Mouse (Mus musculus): ENCODE data around the gene Cpox. TPM values are rescaled to one million over a fixed set of nuclear protein-coding genes. Genes with fewer than 3 reads are reported as not detected.

The Cpox gene
- total and polyA plus RNA-seq, 3 experiments = 70.3 to 77.2 (median 75.6) TPM

GRCm38 (mm10) chr16:58637448-58637847 is 32.6 kb upstream of the Cpox start:
- no peaks in the 10 kb centered on the region for H3K36me3 ChIP-seq (replicated peaks in 1 of 2; ENCODE audit: control insufficient read depth in 1 of 2, insufficient read depth in 1 of 2, low read length in 1 of 2)
- H3K9me3 ChIP-seq (replicated peaks; ENCODE audit: low read length) = no peaks in the 10 kb centered on the region
- DNase-seq (ENCODE audit: extremely low read depth) = no peak
- H3K27me3 ChIP-seq (replicated peaks) = no peaks in the 10 kb centered on the region
- TF ChIP-seq PAX5 (IDR thresholded peaks at IDR 0.05; ENCODE audit: low read length) (no peak), USF1 (IDR thresholded peaks at IDR 0.05; ENCODE audit: low read depth, low read length) (no peak), RCOR1 (conservative IDR thresholded peaks at IDR 0.05; ENCODE audit: low read depth, low read length) (no peak), MYC (IDR thresholded peaks at IDR 0.05; ENCODE audit: low read depth, low read length) (no peak)
- H3K4me3 ChIP-seq (replicated peaks in 1 of 3; ENCODE audit: low read depth in 2 of 3, low read length in 2 of 3, poor library complexity in 1 of 3) = no peak overlapping the region
- H3K27ac ChIP-seq (ENCODE audit: insufficient read depth, low read depth) = no peak overlapping the region
- in situ Hi-C loops (cut with MboI; ENCODE audit: low pct_ligation_motif_present, low pct_unique_long_range_greater_than_20kb, low sequenced_read_pairs) = loop anchor here (25.0 kb wide), 1 partner anchor 1025 kb away; the partner anchor contains the start of gene Cmss1
- dilution Hi-C loops (cut with MboI; ENCODE audit: extremely low pct_ligation_motif_present, extremely low pct_unique_long_range_greater_than_20kb, low sequenced_read_pairs) = no loop called here
- H3K79me2 ChIP-seq (replicated peaks; ENCODE audit: control insufficient read depth, extremely low read depth, insufficient read depth, poor library complexity, severe bottlenecking) = no peaks in the 10 kb centered on the region
- no peak overlapping the region for H3K9ac ChIP-seq (ENCODE audit: insufficient read depth, low read depth)
- H3K4me1 ChIP-seq (ENCODE audit: control insufficient read depth in 1 of 2, insufficient read depth in 2 of 2) = peaks cover 16 to 21% of the 10 kb centered on the region in 2 experiments
- H3K4me2 ChIP-seq (ENCODE audit: insufficient read depth, low read depth, poor library complexity, severe bottlenecking) = no peak overlapping the region

- H3K9me3 ChIP-seq (replicated peaks; ENCODE audit: low read length) = no peaks in the 10 kb centered on the region
- no peak overlapping the region for H3K27ac ChIP-seq (ENCODE audit: insufficient read depth, low read depth)
- no peak overlapping the region for H3K4me3 ChIP-seq (replicated peaks in 1 of 3; ENCODE audit: low read depth in 2 of 3, low read length in 2 of 3, poor library complexity in 1 of 3)
- DNase-seq (ENCODE audit: extremely low read depth) = no peak
- dilution Hi-C loops (cut with MboI; ENCODE audit: extremely low pct_ligation_motif_present, extremely low pct_unique_long_range_greater_than_20kb, low sequenced_read_pairs) = no loop called here
- in situ Hi-C loops (cut with MboI; ENCODE audit: low pct_ligation_motif_present, low pct_unique_long_range_greater_than_20kb, low sequenced_read_pairs) = loop anchor here (25.0 kb wide), 1 partner anchor 1026 kb away; the partner anchor contains the start of gene Cmss1
- peaks cover 16 to 21% of the 10 kb centered on the region in 2 experiments for H3K4me1 ChIP-seq (ENCODE audit: control insufficient read depth in 1 of 2, insufficient read depth in 2 of 2)
- no peak overlapping the region for H3K9ac ChIP-seq (ENCODE audit: insufficient read depth, low read depth)
- no peaks in the 10 kb centered on the region for H3K79me2 ChIP-seq (replicated peaks; ENCODE audit: control insufficient read depth, extremely low read depth, insufficient read depth, poor library complexity, severe bottlenecking)
- H3K4me2 ChIP-seq (ENCODE audit: insufficient read depth, low read depth, poor library complexity, severe bottlenecking) = no peak overlapping the region; the same call in 1 of the 2 replicates
- no peak for TF ChIP-seq ZMIZ1 (IDR thresholded peaks at IDR 0.05; ENCODE audit: low read depth, low read length)
- no peak for TF ChIP-seq TCF12 (IDR thresholded peaks at IDR 0.05; ENCODE audit: low read depth, low read length)
- no peak for TF ChIP-seq TBP (conservative IDR thresholded peaks at IDR 0.05; ENCODE audit: low read depth, low read length)
- TF ChIP-seq ZNF384 (IDR thresholded peaks at IDR 0.05; ENCODE audit: low read depth, low read length) = no peak
- no peak for TF ChIP-seq MYC (IDR thresholded peaks at IDR 0.05; ENCODE audit: low read depth, low read length)
- no peak for TF ChIP-seq BHLHE40 (IDR thresholded peaks at IDR 0.05; ENCODE audit: low read depth, low read length)
- TF ChIP-seq UBTF (IDR thresholded peaks at IDR 0.05; ENCODE audit: low read depth, low read length) = no peak
- TF ChIP-seq HCFC1 (IDR thresholded peaks at IDR 0.05; ENCODE audit: low read depth, low read length) = no peak
- TF ChIP-seq MAFK (IDR thresholded peaks at IDR 0.05; ENCODE audit: insufficient replicate concordance, low read length) = no peak
- TF ChIP-seq CTCF (conservative IDR thresholded peaks at IDR 0.05 in 1 of 2, IDR thresholded peaks at IDR 0.05 in 1 of 2; ENCODE audit: low read depth in 2 of 2, low read length in 2 of 2) = no peak
- no peak for TF ChIP-seq RAD21 (IDR thresholded peaks at IDR 0.05; ENCODE audit: low read depth, low read length)
- TF ChIP-seq IRF4 (IDR thresholded peaks at IDR 0.05; ENCODE audit: low read depth, low read length) = no peak
- TF ChIP-seq JUND (conservative IDR thresholded peaks at IDR 0.05; ENCODE audit: low read depth, low read length) = no peak
- no peak for TF ChIP-seq EP300 (IDR thresholded peaks at IDR 0.05; ENCODE audit: low read length)
- no peak for TF ChIP-seq KAT2A (IDR thresholded peaks at IDR 0.05; ENCODE audit: insufficient replicate concordance, low read length)
- no peak for TF ChIP-seq ZKSCAN1 (IDR thresholded peaks at IDR 0.05; ENCODE audit: borderline replicate concordance, low read depth, low read length)
- TF ChIP-seq PAX5 (IDR thresholded peaks at IDR 0.05; ENCODE audit: low read length) = no peak
- no peak for TF ChIP-seq MAX (IDR thresholded peaks at IDR 0.05; ENCODE audit: low read length)
- no peaks in the 10 kb centered on the region for H3K27me3 ChIP-seq (replicated peaks)
- H3K36me3 ChIP-seq (replicated peaks in 1 of 2; ENCODE audit: control insufficient read depth in 1 of 2, insufficient read depth in 1 of 2, low read length in 1 of 2) = no peaks in the 10 kb centered on the region
Measured at GRCm38 (mm10) chr16:58638016-58638415, 32.1 kb upstream of the Cpox start.

All from CH12.LX (cell line).